ENCODE assay signal across 17 mouse cellular contexts in the genomic region with DNA sequence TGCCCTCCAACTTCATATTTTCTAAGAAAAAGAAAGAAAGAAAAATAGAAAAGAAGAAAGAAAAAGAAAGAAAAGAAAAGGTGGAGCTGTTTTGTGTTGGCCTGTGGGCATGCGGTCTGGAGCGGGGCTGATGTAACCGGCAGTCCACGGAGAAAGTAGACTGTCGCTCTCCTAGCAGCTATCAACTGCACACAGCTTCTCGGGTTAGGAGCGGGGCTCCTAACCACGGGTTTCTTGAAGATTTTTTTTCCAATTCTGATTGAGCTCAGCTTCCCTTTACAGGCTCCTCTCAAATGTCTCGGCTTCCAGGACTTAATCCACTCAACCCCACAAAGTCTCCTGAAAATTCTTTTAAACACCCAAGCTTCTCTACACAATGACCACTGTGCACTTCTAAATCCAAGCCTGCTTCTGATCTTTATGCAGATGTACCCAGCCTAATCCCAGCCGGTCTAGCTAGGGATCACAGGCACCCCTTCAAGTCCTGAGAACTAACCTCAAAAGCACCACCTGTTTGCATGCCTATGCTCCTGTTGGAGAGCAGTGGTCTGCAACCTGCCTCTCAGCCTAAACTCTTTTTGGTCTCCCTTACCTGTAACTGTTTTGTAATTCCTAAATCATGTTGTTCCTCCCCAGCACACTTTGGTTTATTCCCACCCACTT. TPM values are rescaled to one million over a fixed set of nuclear protein-coding genes. Genes with fewer than 3 reads are reported as not detected.
DNase-seq lines count a peak whose midpoint lies in the region; ATAC-seq and TF ChIP-seq lines count a peak whose summit lies in the region.
"Had no signal": no experiment of that assay in that cellular context is flagged by ENCODE, and none has a peak within 500 bp of the region (broad histone marks: within the 10 kb centered on the region; RNA-seq: fewer than 3 reads in every experiment).

No protein-coding gene starts in this region.

- H3K27ac ChIP-seq in forebrain, embryonic 14.5 days (ENCODE audit: low read depth, low read length), result no peak overlapping the region
- H3K27ac ChIP-seq in forebrain, embryonic 13.5 days, result no peak overlapping the region
- H3K27ac ChIP-seq in liver, embryonic 16.5 days (ENCODE audit: low read length), result no peak overlapping the region
- no peak overlapping the region for H3K27ac ChIP-seq in left cerebral cortex, adult 2 months
- no peak overlapping the region for H3K27ac ChIP-seq in kidney, adult 2 months (ENCODE audit: insufficient read depth, low read depth, low read length)
- H3K27ac ChIP-seq: hindbrain, embryonic 12.5 days; intestine, embryonic 15.5 days; neural tube, embryonic 13.5 days; stomach, postnatal 0 days had no signal

- no peaks in the 10 kb centered on the region for H3K27me3 ChIP-seq in forebrain, embryonic 14.5 days (replicated peaks; ENCODE audit: control insufficient read depth, insufficient read depth, low read length)
- no peaks in the 10 kb centered on the region for H3K27me3 ChIP-seq in forebrain, embryonic 13.5 days
- H3K27me3 ChIP-seq in liver, embryonic 16.5 days (ENCODE audit: control insufficient read depth, insufficient read depth, low read depth, low read length), result no peaks in the 10 kb centered on the region
- no peaks in the 10 kb centered on the region for H3K27me3 ChIP-seq in kidney, adult 2 months (replicated peaks; ENCODE audit: control insufficient read depth, insufficient read depth, low read length)
- H3K27me3 ChIP-seq: hindbrain, embryonic 12.5 days; intestine, embryonic 15.5 days; neural tube, embryonic 13.5 days had no signal

- intact Hi-C loops in left cerebral cortex, adult 2 months (cut with DNase I), result no loop called here

- TF ChIP-seq POLR2A in kidney, adult 2 months (IDR thresholded peaks at IDR 0.05; ENCODE audit: low read depth, low read length), result no peak

- no peaks in the 10 kb centered on the region for H3K9me3 ChIP-seq in forebrain, embryonic 14.5 days (replicated peaks; ENCODE audit: control insufficient read depth, low read length)
- no peaks in the 10 kb centered on the region for H3K9me3 ChIP-seq in forebrain, embryonic 13.5 days (replicated peaks)
- no peaks in the 10 kb centered on the region for H3K9me3 ChIP-seq in liver, embryonic 16.5 days (replicated peaks; ENCODE audit: control insufficient read depth, low read length)
- H3K9me3 ChIP-seq: hindbrain, embryonic 12.5 days; intestine, embryonic 15.5 days; neural tube, embryonic 13.5 days had no signal

- no peak for ATAC-seq in forebrain, embryonic 14.5 days
- ATAC-seq in forebrain, embryonic 13.5 days, result no peak
- peak; percentile 90 for ATAC-seq in common myeloid progenitor, adult 5-6 weeks (replicated peaks; ENCODE audit: low read depth, poor library complexity, severe bottlenecking)
- peak; percentile 81 for ATAC-seq in liver, embryonic 16.5 days (ENCODE audit: low read depth)
- ATAC-seq: intestine, embryonic 15.5 days had no signal

- peak; percentile 6 for DNase-seq in forebrain, embryonic 14.5 days (ENCODE audit: low spot score)
- DNase-seq in ES-CJ7 (ENCODE audit: low read depth, low spot score), result peak; percentile 19
- DNase-seq in left cerebral cortex, adult 2 months (ENCODE audit: extremely low spot score in 1 of 2, low spot score in 2 of 2), result no peak
- no peak for DNase-seq in kidney, adult 2 months
- no peak for DNase-seq in urinary bladder, postnatal 10 days (ENCODE audit: low spot score)
- DNase-seq: B cell, adult 2 months; cerebellum, adult 18-20 months; kidney, postnatal 14 days; retina, postnatal 1 day; thymus, postnatal 25 days had no signal

- no peak overlapping the region for H3K4me2 ChIP-seq in forebrain, embryonic 14.5 days (ENCODE audit: low read length)
- no peak overlapping the region for H3K4me2 ChIP-seq in forebrain, embryonic 13.5 days
- H3K4me2 ChIP-seq in liver, embryonic 16.5 days (ENCODE audit: low read depth, low read length), result no peak overlapping the region
- H3K4me2 ChIP-seq: hindbrain, embryonic 12.5 days; intestine, embryonic 15.5 days; neural tube, embryonic 13.5 days had no signal

- H3K4me1 ChIP-seq in forebrain, embryonic 14.5 days (ENCODE audit: control insufficient read depth, insufficient read depth, low read length), result peaks cover 2% of the 10 kb centered on the region; the same call in 1 of the 2 replicates
- peaks cover 7% of the 10 kb centered on the region for H3K4me1 ChIP-seq in forebrain, embryonic 13.5 days
- H3K4me1 ChIP-seq in liver, embryonic 16.5 days (ENCODE audit: control insufficient read depth, low read depth, low read length), result peaks cover 7% of the 10 kb centered on the region
- H3K4me1 ChIP-seq in kidney, adult 2 months (ENCODE audit: control insufficient read depth, insufficient read depth, low read length), result peaks cover 3% of the 10 kb centered on the region; the same call in 1 of the 2 replicates
- H3K4me1 ChIP-seq: intestine, embryonic 15.5 days; neural tube, embryonic 13.5 days had no signal

- no peak for TF ChIP-seq CTCF in left cerebral cortex, adult 2 months (IDR thresholded peaks at IDR 0.05)
- no peak for TF ChIP-seq CTCF in kidney, adult 2 months (conservative IDR thresholded peaks at IDR 0.05; ENCODE audit: insufficient read depth, insufficient read length, low read depth, low read length)

- no peak overlapping the region for H3K9ac ChIP-seq in forebrain, embryonic 14.5 days (ENCODE audit: low read length)
- no peak overlapping the region for H3K9ac ChIP-seq in forebrain, embryonic 13.5 days
- no peak overlapping the region for H3K9ac ChIP-seq in liver, embryonic 16.5 days (ENCODE audit: low read depth, low read length)
- H3K9ac ChIP-seq: hindbrain, embryonic 12.5 days; intestine, embryonic 15.5 days; neural tube, embryonic 13.5 days had no signal

- H3K36me3 ChIP-seq in forebrain, embryonic 14.5 days (ENCODE audit: control insufficient read depth, insufficient read depth, low read length), result 0 out of 2 replicates have a peak, but pooled peaks cover 9% of the 10 kb centered on the region
- H3K36me3 ChIP-seq in forebrain, embryonic 13.5 days (ENCODE audit: poor library complexity, severe bottlenecking), result peaks cover 12% of the 10 kb centered on the region
- H3K36me3 ChIP-seq in liver, embryonic 16.5 days (ENCODE audit: control insufficient read depth, insufficient read depth), result no peaks in the 10 kb centered on the region
- no peaks in the 10 kb centered on the region for H3K36me3 ChIP-seq in kidney, adult 2 months (ENCODE audit: control insufficient read depth, insufficient read depth, low read length)
- H3K36me3 ChIP-seq: hindbrain, embryonic 12.5 days; intestine, embryonic 15.5 days had no signal

- H3K4me3 ChIP-seq in forebrain, embryonic 14.5 days (ENCODE audit: low read depth, low read length), result no peak overlapping the region
- no peak overlapping the region for H3K4me3 ChIP-seq in forebrain, embryonic 13.5 days
- H3K4me3 ChIP-seq in liver, embryonic 16.5 days (ENCODE audit: low read depth, low read length), result no peak overlapping the region
- no peak overlapping the region for H3K4me3 ChIP-seq in left cerebral cortex, adult 2 months
- H3K4me3 ChIP-seq in kidney, adult 2 months (ENCODE audit: insufficient read depth, low read depth, low read length), result no peak overlapping the region
- H3K4me3 ChIP-seq: hindbrain, embryonic 12.5 days; intestine, embryonic 15.5 days; neural tube, embryonic 13.5 days had no signal

- 32% methylated on average over 10 of the region's 10 CpGs for WGBS in forebrain, embryonic 14.5 days
- WGBS in forebrain, embryonic 13.5 days, result 31% methylated on average over 10 of the region's 10 CpGs
- 26% methylated on average over 10 of the region's 10 CpGs for WGBS in liver, embryonic 16.5 days (ENCODE audit: insufficient replicate concordance)
- WGBS in kidney, adult 2 months, result 69% methylated on average over 10 of the region's 10 CpGs

RNA-seq across cellular contexts. Expression of a gene that starts 42.6 kb away (rescaled TPM):
- 25.5 and 32.9 TPM in 2 replicates for polyA plus RNA-seq in forebrain, embryonic 14.5 days (2014; fragmentation: Nextera tagmentation; extraction: Ambion mirVana)
- polyA plus RNA-seq in forebrain, embryonic 13.5 days (2015; fragmentation: Nextera tagmentation; extraction: Ambion mirVana), result 40.4 and 44.4 TPM in 2 replicates
- total RNA-seq in common myeloid progenitor, adult 5-6 weeks (2017), result 59.1 and 67.6 TPM in 2 replicates
- 3.6 and 4.7 TPM in 2 replicates for polyA plus RNA-seq in liver, embryonic 16.5 days (2015; fragmentation: Nextera tagmentation; extraction: Ambion mirVana)
- 10 to 100 TPM; 67.3 to 70.7 TPM for total RNA-seq in left cerebral cortex, adult 2 months (2021)
- 7.7 and 9.4 TPM in 2 replicates for polyA plus RNA-seq in kidney, adult 2 months (2012; rRNA removed)

Comparison
In these comparisons a context has a peak if more than half of its experiments do, and no peak if none do; other contexts are left out.
1. ATAC-seq: peak in common myeloid progenitor, adult 5-6 weeks (single experiment) and liver, embryonic 16.5 days (single experiment); none in forebrain, embryonic 14.5 days (single experiment) and forebrain, embryonic 13.5 days (single experiment).
2. DNase-seq: peak in forebrain, embryonic 14.5 days (single experiment) and ES-CJ7 (single experiment); none in left cerebral cortex, adult 2 months (0 of 2), kidney, adult 2 months (single experiment) and urinary bladder, postnatal 10 days (single experiment).